Mouse (Mus musculus) heart, embryonic 13.5 days (tissue): ENCODE measurements around the gene Iqsec1. TPM values are rescaled to one million over a fixed set of nuclear protein-coding genes. Genes with fewer than 3 reads are reported as not detected.
"Not testable (repeated sequence)": the region's sequence is repeated elsewhere in the genome, so short reads cannot be mapped to it uniquely, and the experiment has no call there.

Source experiments
- ATAC-seq: fragments of 200-750 bp; cut with Nextera tagmentation; 2 replicates; pipeline ENCODE4 v1.8.0; 2017; ENCODE audit warnings: moderate TSS enrichment; ENCODE audit not compliant: insufficient number of reproducible peaks, low FRiP score, low TSS enrichment; ENCODE audit errors: extremely low read depth
- H3K27ac ChIP-seq: fragments of 300-500 bp; sonication (generic); replicated peaks from 2 replicates; pipeline ENCODE4 v1.5.1; 2015; ENCODE audit warnings: moderate library complexity, mild to moderate bottlenecking, inconsistent platforms
- H3K27me3 ChIP-seq: fragments of 300-500 bp; sonication (generic); replicated peaks from 2 replicates; pipeline ENCODE4 v1.6.1; 2015; ENCODE audit warnings: mild to moderate bottlenecking, inconsistent platforms
- H3K36me3 ChIP-seq: fragments of 300-500 bp; sonication (generic); 2 replicates; pipeline ENCODE4 v1.6.1; 2015; ENCODE audit warnings: mild to moderate bottlenecking, inconsistent platforms
- H3K4me1 ChIP-seq: fragments of 300-500 bp; sonication (generic); 2 replicates; pipeline ENCODE4 v1.6.1; 2015; ENCODE audit warnings: inconsistent platforms
- H3K4me2 ChIP-seq: fragments of 300-500 bp; sonication (generic); 2 replicates; pipeline ENCODE4 v1.6.1; 2015; ENCODE audit warnings: inconsistent platforms, mild to moderate bottlenecking, moderate library complexity
- H3K4me3 ChIP-seq: fragments of 300-500 bp; sonication (generic); 2 replicates; pipeline ENCODE4 v1.5.1; 2015; ENCODE audit warnings: moderate library complexity, mild to moderate bottlenecking, inconsistent platforms
- H3K9ac ChIP-seq: fragments of 300-500 bp; sonication (generic); 2 replicates; pipeline ENCODE4 v1.6.1; 2015; ENCODE audit warnings: inconsistent platforms, mild to moderate bottlenecking, moderate library complexity
- H3K9me3 ChIP-seq: fragments of 300-500 bp; sonication (generic); 2 replicates; pipeline ENCODE4 v1.6.1; 2016; ENCODE audit warnings: inconsistent platforms
- WGBS: fragments of 180-500 bp; shearing (Covaris S2); methylation state at CpG from one replicate; pipeline ENCODE4 v1.1.7; 2015; ENCODE audit warnings: mixed read lengths; 5-methylcytosine and 5-hydroxymethylcytosine counted together
- polyA plus RNA-seq: library from polyadenylated mRNA; unstranded; fragments of >200 nt; fragmentation: Nextera tagmentation; extraction: Ambion mirVana; gene quantifications from 2 replicates; pipeline ENCODE4 v1.2.1, GENCODE M21; 2015

Iqsec1 gene
- polyA plus RNA-seq, 1 experiment from 2014 or later, result 13.5 TPM

GRCm38 (mm10) chr6:90680401-90680800 lies 308.1 kb downstream of the Iqsec1 start:
- Histone ChIP-seq H3K4me2 (no peak overlapping the region), H3K9me3 (no peaks in the 10 kb centered on the region), H3K27ac (no peak overlapping the region), H3K9ac (no peak overlapping the region), H3K4me1 (peaks cover 59% of the 10 kb centered on the region), H3K4me3 (no peak overlapping the region), H3K36me3 (peaks cover 85% of the 10 kb centered on the region), H3K27me3 (no peaks in the 10 kb centered on the region)
- no peak for ATAC-seq
- WGBS, result 83% methylated on average over 12 of the region's 12 CpGs

- Histone ChIP-seq H3K4me1 (peaks cover 43% of the 10 kb centered on the region), H3K9ac (no peak overlapping the region), H3K36me3 (peaks cover 85% of the 10 kb centered on the region), H3K27me3 (no peaks in the 10 kb centered on the region), H3K9me3 (no peaks in the 10 kb centered on the region), H3K27ac (peak overlapping the region; percentile 73), H3K4me3 (no peak overlapping the region), H3K4me2 (no peak overlapping the region)
- 67% methylated on average over 4 of the region's 4 CpGs for WGBS
- ATAC-seq, result no peak
Observed at GRCm38 (mm10) chr6:90678759-90679158, 309.7 kb downstream of the Iqsec1 start.

GRCm38 (mm10) chr6:90668693-90669092 lies 319.8 kb downstream of the Iqsec1 start:
- peaks cover 100% of the 10 kb centered on the region for H3K36me3 ChIP-seq
- no peak overlapping the region for H3K4me2 ChIP-seq
- H3K9me3 ChIP-seq, result no peaks in the 10 kb centered on the region
- no peak overlapping the region for H3K4me3 ChIP-seq
- H3K27me3 ChIP-seq, result no peaks in the 10 kb centered on the region
- WGBS, result 87% methylated on average over 9 of the region's 9 CpGs
- no peak overlapping the region for H3K9ac ChIP-seq
- no peak overlapping the region for H3K27ac ChIP-seq
- no peaks in the 10 kb centered on the region for H3K4me1 ChIP-seq
- ATAC-seq, result no peak

- ATAC-seq, result no peak
- H3K4me1 ChIP-seq, result peaks cover 34% of the 10 kb centered on the region
- peak overlapping the region; percentile 37 for H3K27ac ChIP-seq
- no peak overlapping the region for H3K4me2 ChIP-seq
- no peaks in the 10 kb centered on the region for H3K27me3 ChIP-seq
- WGBS, result 72% methylated on average over 11 of the region's 11 CpGs
- H3K9me3 ChIP-seq, result no peaks in the 10 kb centered on the region
- H3K9ac ChIP-seq, result no peak overlapping the region
- H3K36me3 ChIP-seq, result peaks cover 82% of the 10 kb centered on the region
- no peak overlapping the region for H3K4me3 ChIP-seq
Observed at GRCm38 (mm10) chr6:90663736-90664135, 324.7 kb downstream of the Iqsec1 start.

GRCm38 (mm10) chr6:90662148-90662547 lies 326.3 kb downstream of the Iqsec1 start:
- Histone ChIP-seq H3K9me3 (no peaks in the 10 kb centered on the region), H3K9ac (no peak overlapping the region), H3K36me3 (peaks cover 66% of the 10 kb centered on the region), H3K27me3 (no peaks in the 10 kb centered on the region), H3K4me1 (peaks cover 34% of the 10 kb centered on the region), H3K4me2 (no peak overlapping the region), H3K27ac (no peak overlapping the region), H3K4me3 (no peak overlapping the region)
- no peak; the same call in 1 of the 2 replicates for ATAC-seq
- 94% methylated on average over 5 of the region's 5 CpGs for WGBS

- ATAC-seq, result no peak
- Histone ChIP-seq H3K9me3 (no peaks in the 10 kb centered on the region), H3K27me3 (no peaks in the 10 kb centered on the region), H3K4me3 (no peak overlapping the region), H3K4me2 (no peak overlapping the region), H3K4me1 (peaks cover 34% of the 10 kb centered on the region), H3K9ac (no peak overlapping the region), H3K27ac (peak overlapping the region; percentile 61), H3K36me3 (peaks cover 55% of the 10 kb centered on the region)
- WGBS, result 79% methylated on average over 11 of the region's 11 CpGs
Observed at GRCm38 (mm10) chr6:90661029-90661399, 327.5 kb downstream of the Iqsec1 start.

- ATAC-seq, result no peak
- peak overlapping the region; percentile 61 for H3K27ac ChIP-seq
- H3K9me3 ChIP-seq, result no peaks in the 10 kb centered on the region
- H3K27me3 ChIP-seq, result no peaks in the 10 kb centered on the region
- H3K36me3 ChIP-seq, result peaks cover 50% of the 10 kb centered on the region
- no peak overlapping the region for H3K4me3 ChIP-seq
- peak overlapping the region; percentile 16; the same call in 1 of the 2 replicates for H3K9ac ChIP-seq
- peaks cover 34% of the 10 kb centered on the region for H3K4me1 ChIP-seq
- 72% methylated on average over 20 of the region's 20 CpGs for WGBS
- H3K4me2 ChIP-seq, result no peak overlapping the region
Observed at GRCm38 (mm10) chr6:90660398-90661028, 328.0 kb downstream of the Iqsec1 start.

- Histone ChIP-seq H3K36me3 (peaks cover 44% of the 10 kb centered on the region), H3K9ac (no peak overlapping the region; the same call in 1 of the 2 replicates), H3K27me3 (no peaks in the 10 kb centered on the region), H3K4me3 (no peak overlapping the region), H3K27ac (peak overlapping the region; percentile 61), H3K9me3 (no peaks in the 10 kb centered on the region), H3K4me2 (no peak overlapping the region), H3K4me1 (peaks cover 34% of the 10 kb centered on the region)
- 29% methylated on average over 2 of the region's 2 CpGs for WGBS
- ATAC-seq, result no peak
Observed at GRCm38 (mm10) chr6:90659913-90660312, 328.6 kb downstream of the Iqsec1 start.

- H3K9me3 ChIP-seq, ATAC-seq, H3K4me2 ChIP-seq, H3K9ac ChIP-seq, H3K27me3 ChIP-seq, H3K27ac ChIP-seq, H3K4me3 ChIP-seq: not testable (repeated sequence)
- peaks cover 26% of the 10 kb centered on the region for H3K4me1 ChIP-seq
- H3K36me3 ChIP-seq, result peaks cover 13% of the 10 kb centered on the region
- WGBS, result 53% methylated on average over 2 of the region's 2 CpGs
Observed at GRCm38 (mm10) chr6:90656344-90656850, 332.1 kb downstream of the Iqsec1 start.

GRCm38 (mm10) chr6:90653736-90654135 lies 334.7 kb downstream of the Iqsec1 start:
- ATAC-seq, result no peak
- H3K4me2 ChIP-seq, result no peak overlapping the region
- no peaks in the 10 kb centered on the region for H3K9me3 ChIP-seq
- H3K27me3 ChIP-seq, result no peaks in the 10 kb centered on the region
- H3K27ac ChIP-seq, result no peak overlapping the region
- no peak overlapping the region for H3K4me3 ChIP-seq
- H3K9ac ChIP-seq, result no peak overlapping the region
- H3K36me3 ChIP-seq, result no peaks in the 10 kb centered on the region
- WGBS, result 43% methylated on average over 2 of the region's 2 CpGs
- 0 out of 2 replicates have a peak, but pooled peaks cover 6% of the 10 kb centered on the region for H3K4me1 ChIP-seq

- Histone ChIP-seq H3K9me3 (no peaks in the 10 kb centered on the region), H3K9ac (no peak overlapping the region), H3K4me1 (0 out of 2 replicates have a peak, but pooled peaks cover 6% of the 10 kb centered on the region), H3K36me3 (peaks cover 6% of the 10 kb centered on the region; the same call in 1 of the 2 replicates), H3K27ac (no peak overlapping the region), H3K4me2 (no peak overlapping the region), H3K27me3 (no peaks in the 10 kb centered on the region), H3K4me3 (no peak overlapping the region)
- ATAC-seq, result no peak
- 67% methylated on average over 1 of the region's 1 CpGs for WGBS
Observed at GRCm38 (mm10) chr6:90650634-90651033, 337.9 kb downstream of the Iqsec1 start.

GRCm38 (mm10) chr6:90649279-90649678 lies 339.2 kb downstream of the Iqsec1 start:
- WGBS, result 64% methylated on average over 3 of the region's 4 CpGs
- ATAC-seq, result no peak
- H3K4me3 ChIP-seq, result no peak overlapping the region

More at GRCm38 (mm10) chr6:90649279-90649678, 339.2 kb downstream of the Iqsec1 start:
- Histone ChIP-seq H3K27me3 (no peaks in the 10 kb centered on the region), H3K27ac (no peak overlapping the region), H3K9ac (no peak overlapping the region), H3K4me1 (peaks cover 10% of the 10 kb centered on the region; the same call in 1 of the 2 replicates), H3K4me2 (no peak overlapping the region), H3K9me3 (no peaks in the 10 kb centered on the region), H3K36me3 (peaks cover 9% of the 10 kb centered on the region)
